Mouse (Mus musculus) forebrain, embryonic 16.5 days (tissue): ENCODE results near the gene Kcp. TPM values are rescaled to one million over a fixed set of nuclear protein-coding genes. Genes with fewer than 3 reads are reported as not detected.

Experiments
- ATAC-seq: fragments of 200-750 bp; cut with Nextera tagmentation; 2 replicates; pipeline ENCODE4 v1.8.0; 2017; ENCODE audit warnings: mild to moderate bottlenecking, moderate library complexity
- H3K27ac ChIP-seq: fragments of 300-500 bp; sonication (generic); 2 replicates; pipeline ENCODE4 v1.5.1; 2014; ENCODE audit warnings: low read length, control low read depth
- H3K27me3 ChIP-seq: fragments of 300-500 bp; sonication (generic); replicated peaks from 2 replicates; pipeline ENCODE4 v1.6.1; 2014; ENCODE audit warnings: low read length; ENCODE audit not compliant: control insufficient read depth, insufficient read depth
- H3K36me3 ChIP-seq: fragments of 300-500 bp; sonication (generic); 2 replicates; pipeline ENCODE4 v1.6.1; 2014; ENCODE audit not compliant: control insufficient read depth, insufficient read depth
- H3K4me1 ChIP-seq: fragments of 300-500 bp; sonication (generic); replicated peaks from 2 replicates; pipeline ENCODE4 v1.6.1; 2014; ENCODE audit warnings: low read length; ENCODE audit not compliant: control insufficient read depth, insufficient read depth
- H3K4me2 ChIP-seq: fragments of 300-500 bp; sonication (generic); 2 replicates; pipeline ENCODE4 v1.6.1; 2014; ENCODE audit warnings: mild to moderate bottlenecking, low read length, control low read depth
- H3K4me3 ChIP-seq: fragments of 300-500 bp; sonication (generic); replicated peaks from 2 replicates; pipeline ENCODE4 v1.5.1; 2014; ENCODE audit warnings: mild to moderate bottlenecking, low read length, control low read depth
- H3K9ac ChIP-seq: fragments of 300-500 bp; sonication (generic); replicated peaks from 2 replicates; pipeline ENCODE4 v1.6.1; 2014; ENCODE audit warnings: low read depth, low read length, control low read depth
- H3K9me3 ChIP-seq: fragments of 300-500 bp; sonication (generic); 2 replicates; pipeline ENCODE4 v1.6.1; 2016; ENCODE audit warnings: low read length; ENCODE audit not compliant: control insufficient read depth
- WGBS: fragments of 180-500 bp; shearing (Covaris S2); extraction: QIAGEN DNeasy Blood & Tissue Kit; methylation state at CpG from one replicate; pipeline ENCODE4 v1.1.7; 2014; 5-methylcytosine and 5-hydroxymethylcytosine counted together
- polyA plus RNA-seq: library from polyadenylated mRNA; unstranded; fragments of >200 nt; fragmentation: Nextera tagmentation; extraction: Ambion mirVana; gene quantifications from 2 replicates; pipeline ENCODE4 v1.2.1, GENCODE M21; 2015

The Kcp gene
- polyA plus RNA-seq, 1 experiment from 2014 or later: 17.1 TPM

GRCm38 (mm10) chr6:29434911-29435691 is 72.7 kb downstream of the Kcp start:
- no peak overlapping the region for H3K4me3 ChIP-seq

GRCm38 (mm10) chr6:29433804-29434795 is 73.7 kb downstream of the Kcp start:
- H3K4me3 ChIP-seq: peak overlapping the region; percentile 47
- H3K27me3 ChIP-seq: peaks cover 18% of the 10 kb centered on the region
- no peak overlapping the region for H3K27ac ChIP-seq
- H3K36me3 ChIP-seq: no peaks in the 10 kb centered on the region
- 14% methylated on average over 27 of the region's 27 CpGs for WGBS
- peaks cover 37% of the 10 kb centered on the region for H3K4me1 ChIP-seq
- peak overlapping the region; percentile 87 for H3K4me2 ChIP-seq
- no peak for ATAC-seq
- H3K9ac ChIP-seq: no peak overlapping the region
- no peaks in the 10 kb centered on the region for H3K9me3 ChIP-seq

More at GRCm38 (mm10) chr6:29434911-29435691, 72.7 kb downstream of the Kcp start:
- peaks cover 18% of the 10 kb centered on the region for H3K27me3 ChIP-seq
- H3K4me1 ChIP-seq: peaks cover 37% of the 10 kb centered on the region
- H3K4me2 ChIP-seq: peak overlapping the region; percentile 20; the same call in 1 of the 2 replicates
- H3K27ac ChIP-seq: no peak overlapping the region
- no peak overlapping the region for H3K9ac ChIP-seq
- no peak; the same call in 1 of the 2 replicates for ATAC-seq
- WGBS: 6% methylated on average over 10 of the region's 13 CpGs
- H3K9me3 ChIP-seq: no peaks in the 10 kb centered on the region
- H3K36me3 ChIP-seq: no peaks in the 10 kb centered on the region

GRCm38 (mm10) chr6:29433038-29433803 is 74.5 kb downstream of the Kcp start, which contains the start of gene Flnc:
Gene Flnc, plus strand, starts transcription at chr6:29433256.
- ATAC-seq: peak; percentile 41; the same call in 1 of the 2 replicates
- no peak within 1 kb of the TSS for H3K27ac ChIP-seq
- peaks cover 37% of the 10 kb centered on the region for H3K4me1 ChIP-seq
- no peaks in the 10 kb centered on the region for H3K36me3 ChIP-seq
- H3K9me3 ChIP-seq: no peaks in the 10 kb centered on the region
- H3K4me3 ChIP-seq: peak within 1 kb of the TSS; percentile 47
- H3K27me3 ChIP-seq: peaks cover 18% of the 10 kb centered on the region
- H3K4me2 ChIP-seq: peak within 1 kb of the TSS; percentile 87
- WGBS: under 1% methylated on average over 74 of the region's 77 CpGs
- peak within 1 kb of the TSS; percentile 50 for H3K9ac ChIP-seq

GRCm38 (mm10) chr6:29432676-29433037 is 75.1 kb downstream of the Kcp start:
- Histone ChIP-seq H3K27ac (no peak overlapping the region), H3K4me1 (peaks cover 37% of the 10 kb centered on the region), H3K9ac (peak overlapping the region; percentile 50; the same call in 1 of the 2 replicates), H3K4me3 (peak overlapping the region; percentile 47), H3K36me3 (no peaks in the 10 kb centered on the region), H3K27me3 (peaks cover 18% of the 10 kb centered on the region), H3K4me2 (peak overlapping the region; percentile 87), H3K9me3 (no peaks in the 10 kb centered on the region)
- no peak for ATAC-seq

GRCm38 (mm10) chr6:29432156-29432555 is 75.6 kb downstream of the Kcp start:
- 28% methylated on average over 3 of the region's 3 CpGs for WGBS
- no peak for ATAC-seq
- Histone ChIP-seq H3K36me3 (no peaks in the 10 kb centered on the region), H3K27ac (no peak overlapping the region), H3K4me3 (no peak overlapping the region), H3K27me3 (peaks cover 18% of the 10 kb centered on the region), H3K9me3 (no peaks in the 10 kb centered on the region), H3K4me1 (peaks cover 37% of the 10 kb centered on the region), H3K4me2 (no peak overlapping the region), H3K9ac (no peak overlapping the region)

GRCm38 (mm10) chr6:29431473-29431872 is 76.3 kb downstream of the Kcp start:
- H3K27ac ChIP-seq: no peak overlapping the region
- no peak for ATAC-seq
- H3K27me3 ChIP-seq: peaks cover 18% of the 10 kb centered on the region
- no peak overlapping the region for H3K4me3 ChIP-seq
- H3K9ac ChIP-seq: no peak overlapping the region
- no peaks in the 10 kb centered on the region for H3K9me3 ChIP-seq
- WGBS: 12% methylated on average over 5 of the region's 5 CpGs
- H3K36me3 ChIP-seq: no peaks in the 10 kb centered on the region
- H3K4me2 ChIP-seq: no peak overlapping the region
- peaks cover 34% of the 10 kb centered on the region for H3K4me1 ChIP-seq

GRCm38 (mm10) chr6:29430681-29431420 is 76.9 kb downstream of the Kcp start:
- ATAC-seq: no peak
- H3K4me2 ChIP-seq: no peak overlapping the region
- no peaks in the 10 kb centered on the region for H3K36me3 ChIP-seq
- no peak overlapping the region for H3K9ac ChIP-seq
- no peak overlapping the region for H3K27ac ChIP-seq
- 49% methylated on average over 15 of the region's 15 CpGs for WGBS
- H3K4me1 ChIP-seq: peaks cover 27% of the 10 kb centered on the region
- H3K27me3 ChIP-seq: peaks cover 18% of the 10 kb centered on the region
- no peak overlapping the region for H3K4me3 ChIP-seq
- H3K9me3 ChIP-seq: no peaks in the 10 kb centered on the region

GRCm38 (mm10) chr6:29428171-29428570 is 79.6 kb downstream of the Kcp start:
- 55% methylated on average over 4 of the region's 4 CpGs for WGBS
- no peak overlapping the region for H3K9ac ChIP-seq
- H3K4me1 ChIP-seq: peaks cover 13% of the 10 kb centered on the region
- ATAC-seq: no peak
- no peaks in the 10 kb centered on the region for H3K36me3 ChIP-seq
- no peak overlapping the region for H3K4me2 ChIP-seq
- H3K4me3 ChIP-seq: no peak overlapping the region
- peaks cover 6% of the 10 kb centered on the region for H3K27me3 ChIP-seq
- no peak overlapping the region for H3K27ac ChIP-seq
- H3K9me3 ChIP-seq: no peaks in the 10 kb centered on the region
